Mouse (Mus musculus): Measurements from ENCODE around the gene Coa4. TPM values are rescaled to one million over a fixed set of nuclear protein-coding genes. Genes with fewer than 3 reads are reported as not detected.

The Coa4 gene
- 10.5 and 14.4 TPM in 2 replicates for polyA plus RNA-seq (2015; fragmentation: Nextera tagmentation; extraction: Ambion mirVana)

DNA sequence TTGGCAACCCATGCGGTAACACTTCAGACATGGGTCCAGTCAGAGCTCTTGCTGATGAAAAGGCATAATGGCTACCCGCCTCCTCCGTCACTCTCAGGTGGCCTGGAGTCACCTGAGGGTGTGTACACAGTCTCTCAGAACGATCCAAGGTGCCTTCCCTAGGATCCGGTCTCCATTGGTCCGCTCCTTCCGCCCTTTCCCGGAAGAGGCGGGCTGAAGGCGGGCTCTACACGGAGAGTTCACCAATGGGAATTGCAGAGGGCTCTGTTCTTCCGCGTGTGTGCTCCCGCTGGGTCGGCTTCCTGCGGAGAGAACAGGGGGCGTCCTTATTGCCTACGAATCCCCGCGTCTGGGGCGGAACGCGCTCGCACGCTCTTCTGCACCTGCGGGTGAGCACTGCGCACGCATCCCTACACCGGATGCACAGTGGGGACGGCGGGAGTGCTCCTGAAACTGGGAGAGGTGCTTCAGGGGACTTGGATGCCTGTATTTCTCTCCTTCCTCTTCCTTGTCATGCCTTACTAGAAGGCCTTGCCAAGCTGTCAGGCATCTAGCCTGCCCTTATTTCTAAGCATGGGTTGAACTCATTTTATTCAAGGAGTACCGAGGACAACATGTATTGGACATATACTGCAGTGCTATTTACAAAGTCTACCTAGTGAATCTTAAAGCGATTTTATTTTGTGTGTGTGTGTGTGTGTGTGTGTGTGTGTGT lies at the start of gene Coa4:
Gene Coa4, plus strand, starts transcription at position 268 of the 715 bp plus-strand sequence.

DNA sequence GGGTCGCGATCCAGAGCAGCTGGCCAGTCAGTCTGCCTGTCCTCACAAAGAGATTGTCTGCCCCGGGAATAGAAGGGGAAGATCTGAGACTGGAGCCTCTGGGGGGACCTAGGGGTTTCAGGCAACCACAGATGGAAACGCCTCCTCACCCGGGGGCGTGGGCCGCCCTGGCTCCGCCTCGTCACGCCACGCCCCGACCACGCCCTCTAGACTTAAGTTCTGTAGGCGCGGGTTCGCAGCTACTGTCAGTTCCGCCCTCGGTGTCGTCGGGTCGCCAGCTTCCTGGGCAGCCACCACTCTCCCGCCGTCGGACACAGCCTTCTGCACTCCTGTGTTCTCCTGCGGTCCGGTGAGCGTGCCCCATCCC lies 43.8 kb upstream of the Coa4 start, which contains the start of gene Ucp2:
Gene Ucp2, plus strand, starts transcription at position 221 of the 367 bp plus-strand sequence.

DNA sequence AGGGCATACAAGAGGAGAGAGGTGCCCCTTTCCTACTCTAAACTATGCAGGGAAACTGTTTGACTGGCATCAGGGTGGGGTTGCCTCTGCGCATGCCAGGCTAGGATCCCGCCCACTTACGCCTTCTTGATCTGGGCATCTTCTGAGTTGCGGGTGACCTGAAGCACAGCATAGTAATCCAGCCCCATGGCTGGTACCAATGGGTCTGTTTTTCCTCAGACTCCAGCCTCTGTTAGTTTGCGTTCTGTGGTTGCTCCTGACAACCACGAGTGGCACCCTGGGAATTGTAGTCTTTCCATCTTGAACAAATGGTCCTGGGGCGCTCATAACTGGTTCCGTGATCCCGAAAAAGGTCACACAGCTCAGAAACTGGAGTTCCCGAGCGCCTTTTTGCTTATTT lies 22.3 kb upstream of the Coa4 start, which contains the start of gene Dnajb13:
Gene Dnajb13, minus strand, starts transcription at position 388 of the 400 bp plus-strand sequence.

Other genes starting within 250 kb of the Coa4 start
- gene C2cd3, start 164.8 kb upstream of the Coa4 start, polyA plus RNA-seq (2015; fragmentation: Nextera tagmentation; extraction: Ambion mirVana): 7.0 and 7.6 TPM in 2 replicates
- gene Ppme1, start 164.8 kb upstream of the Coa4 start, polyA plus RNA-seq (2015; fragmentation: Nextera tagmentation; extraction: Ambion mirVana): 31.2 and 35.7 TPM in 2 replicates
- 0.76 and 1.1 TPM in 2 replicates for gene Ucp3, start 64.1 kb upstream of the Coa4 start, polyA plus RNA-seq (2015; fragmentation: Nextera tagmentation; extraction: Ambion mirVana)
- 205 and 275 TPM in 2 replicates for gene Ucp2, start 43.7 kb upstream of the Coa4 start, polyA plus RNA-seq (2015; fragmentation: Nextera tagmentation; extraction: Ambion mirVana)
- 0.30 and 0.48 TPM in 2 replicates for gene Dnajb13, start 22.1 kb upstream of the Coa4 start, polyA plus RNA-seq (2015; fragmentation: Nextera tagmentation; extraction: Ambion mirVana)
- 74.6 and 94.8 TPM in 2 replicates for gene Rab6a, start 70.3 kb downstream of the Coa4 start, polyA plus RNA-seq (2015; fragmentation: Nextera tagmentation; extraction: Ambion mirVana)
- 102 and 107 TPM in 2 replicates for gene Mrpl48, start 71.2 kb downstream of the Coa4 start, polyA plus RNA-seq (2015; fragmentation: Nextera tagmentation; extraction: Ambion mirVana)
- gene Plekhb1, start 125.3 kb downstream of the Coa4 start, polyA plus RNA-seq (2015; fragmentation: Nextera tagmentation; extraction: Ambion mirVana): 13.7 and 19.6 TPM in 2 replicates
- gene Fam168a, start 169.6 kb downstream of the Coa4 start, polyA plus RNA-seq (2015; fragmentation: Nextera tagmentation; extraction: Ambion mirVana): 22.6 and 29.2 TPM in 2 replicates